Mouse (Mus musculus) limb, embryonic 10.5 days (tissue): Measurements from ENCODE around the gene Miga1. TPM values are rescaled to one million over a fixed set of nuclear protein-coding genes. Genes with fewer than 3 reads are reported as not detected.
"Not testable (repeated sequence)": the region's sequence is repeated elsewhere in the genome, so short reads cannot be mapped to it uniquely, and the experiment has no call there.

ENCODE experiments used
- DNase-seq: peaks from one replicate; pipeline ENCODE4 v3.0.0-alpha.2; 2017; ENCODE audit warnings: low spot score
- H3K27ac ChIP-seq: fragments of 300-500 bp; sonication (generic); 2 replicates; pipeline ENCODE4 v1.5.1; 2016; ENCODE audit warnings: mild to moderate bottlenecking
- H3K27me3 ChIP-seq: fragments of 300-500 bp; sonication (generic); 2 replicates; pipeline ENCODE4 v1.6.1; 2016; ENCODE audit warnings: low read depth, mild to moderate bottlenecking; ENCODE audit not compliant: poor library complexity, severe bottlenecking
- H3K36me3 ChIP-seq: fragments of 300-500 bp; sonication (generic); 2 replicates; pipeline ENCODE4 v1.6.1; 2016; ENCODE audit warnings: mild to moderate bottlenecking, moderate library complexity
- H3K4me1 ChIP-seq: fragments of 300-500 bp; sonication (generic); 2 replicates; pipeline ENCODE4 v1.6.1; 2016
- H3K4me3 ChIP-seq: fragments of 300-500 bp; sonication (generic); 2 replicates; pipeline ENCODE4 v1.5.1; 2016; ENCODE audit warnings: mild to moderate bottlenecking, moderate library complexity
- H3K9me3 ChIP-seq: fragments of 300-500 bp; sonication (generic); replicated peaks from 2 replicates; pipeline ENCODE4 v1.6.1; 2016; ENCODE audit warnings: mild to moderate bottlenecking
- WGBS: fragments of 180-500 bp; shearing (Covaris S2); methylation state at CpG from one replicate; pipeline ENCODE4 v1.1.7; 2016; 5-methylcytosine and 5-hydroxymethylcytosine counted together
- polyA plus RNA-seq: library from polyadenylated mRNA; unstranded; fragments of >200 nt; fragmentation: Nextera tagmentation; extraction: Ambion mirVana; gene quantifications from 2 replicates; pipeline ENCODE4 v1.2.1, GENCODE M21; 2016

The Miga1 gene
- polyA plus RNA-seq, 1 experiment from 2014 or later = 21.5 TPM

DNA sequence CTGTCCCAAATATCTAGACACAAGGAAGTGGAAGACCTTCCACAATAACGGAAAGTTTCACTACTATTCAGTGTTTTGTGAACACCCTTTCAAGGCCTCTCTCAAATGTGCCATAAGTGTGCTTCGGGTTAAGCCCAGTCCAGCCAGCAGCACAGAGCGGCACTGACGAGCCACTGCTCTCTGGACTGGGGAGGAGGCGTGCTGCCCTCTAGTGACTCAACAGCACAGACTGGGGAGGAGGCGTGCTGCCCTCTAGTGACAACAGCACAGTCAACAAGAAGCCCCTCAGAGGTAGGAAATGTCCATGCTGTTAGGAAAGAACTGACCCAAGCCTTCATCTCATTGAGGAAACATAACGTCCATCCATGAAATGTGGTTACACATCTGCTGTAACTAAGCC is 24.6 kb downstream of the Miga1 start:
- no peak overlapping the region for H3K27ac ChIP-seq
- H3K36me3 ChIP-seq = peaks cover 28% of the 10 kb centered on the region
- WGBS = 13% methylated on average over 7 of the region's 7 CpGs
- H3K4me1 ChIP-seq = no peaks in the 10 kb centered on the region
- H3K27me3 ChIP-seq = no peaks in the 10 kb centered on the region
- DNase-seq = peak; percentile 81
- no peak overlapping the region for H3K4me3 ChIP-seq
- H3K9me3 ChIP-seq = no peaks in the 10 kb centered on the region

DNA sequence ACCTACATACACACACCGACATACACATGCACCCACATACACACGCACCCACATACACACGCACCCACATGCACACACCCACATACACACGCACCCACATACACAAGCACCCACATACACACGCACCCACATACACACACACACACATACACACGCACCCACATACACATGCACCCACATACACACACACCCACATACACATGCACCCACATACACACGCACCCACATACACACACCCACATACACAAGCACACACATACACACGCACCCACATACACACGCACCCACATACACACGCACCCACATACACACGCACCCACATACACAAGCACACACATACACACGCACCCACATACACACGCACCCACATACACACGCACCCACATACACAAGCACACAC is 25.5 kb downstream of the Miga1 start:
- DNase-seq, H3K4me3 ChIP-seq, H3K9me3 ChIP-seq, H3K27ac ChIP-seq, H3K4me1 ChIP-seq, H3K27me3 ChIP-seq: not testable (repeated sequence)
- WGBS = 75% methylated on average over 14 of the region's 14 CpGs
- peaks cover 29% of the 10 kb centered on the region for H3K36me3 ChIP-seq

DNA sequence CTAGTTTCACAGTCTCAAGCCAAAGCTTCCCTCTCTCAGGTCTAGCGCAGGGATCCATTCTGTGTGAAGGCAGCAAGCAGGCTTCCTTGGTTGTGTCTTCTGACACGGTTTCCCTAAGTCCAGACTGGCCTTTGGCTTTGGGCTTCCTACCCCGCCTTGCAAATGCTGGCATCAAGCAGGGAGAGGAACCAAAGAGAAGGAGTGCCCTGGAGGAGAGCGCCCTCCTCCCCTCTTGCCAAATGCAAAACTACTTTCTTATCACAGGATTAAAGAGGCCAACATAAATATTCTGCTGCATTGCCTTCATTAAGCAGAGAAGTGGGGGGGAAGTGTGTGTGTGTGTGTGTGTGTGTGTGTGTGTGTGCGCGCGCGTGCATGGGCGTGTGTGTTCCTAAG is 31.0 kb downstream of the Miga1 start:
- 91% methylated on average over 9 of the region's 9 CpGs for WGBS
- H3K4me3 ChIP-seq = no peak overlapping the region
- peaks cover 7% of the 10 kb centered on the region; the same call in 1 of the 2 replicates for H3K4me1 ChIP-seq
- no peaks in the 10 kb centered on the region for H3K9me3 ChIP-seq
- peaks cover 39% of the 10 kb centered on the region for H3K36me3 ChIP-seq
- no peak overlapping the region for H3K27ac ChIP-seq
- no peak for DNase-seq
- no peaks in the 10 kb centered on the region for H3K27me3 ChIP-seq

DNA sequence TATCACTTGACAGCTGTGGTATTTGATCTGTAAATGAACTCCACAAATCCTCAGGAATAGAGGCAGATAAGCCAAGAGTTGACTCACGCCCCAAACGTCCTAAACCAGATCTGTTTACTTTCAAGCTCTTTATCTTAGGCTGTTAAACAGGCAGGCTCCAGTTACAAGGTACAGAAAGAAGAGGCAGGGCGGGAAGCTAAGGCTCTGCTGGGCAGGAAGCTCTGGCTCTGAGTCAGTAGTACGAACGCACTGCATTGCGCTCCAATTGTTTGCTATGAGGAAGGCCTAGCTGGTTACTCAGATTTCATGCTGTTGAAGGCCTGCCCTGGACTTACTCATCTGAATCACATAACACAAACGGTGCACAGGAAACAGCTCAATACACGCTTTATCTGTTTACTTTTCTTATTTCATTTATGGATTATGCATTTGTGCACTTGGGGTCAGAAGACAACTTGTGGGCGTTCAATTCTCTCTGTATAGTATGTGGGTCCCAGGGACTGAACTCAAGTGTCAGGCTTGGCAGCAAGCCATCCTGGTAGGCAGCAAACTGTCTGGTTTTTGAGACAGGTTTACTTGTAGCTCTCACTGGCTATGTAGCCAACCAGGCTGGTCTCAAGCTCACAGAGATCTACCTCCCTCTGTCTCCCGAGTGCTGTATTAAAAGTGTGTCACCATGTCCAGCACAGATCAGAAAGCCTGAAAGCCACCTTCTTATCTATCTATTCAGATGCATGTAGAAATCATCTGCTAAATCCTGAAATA is 31.5 kb downstream of the Miga1 start:
- Histone ChIP-seq H3K9me3 (no peaks in the 10 kb centered on the region), H3K27me3 (no peaks in the 10 kb centered on the region), H3K27ac (no peak overlapping the region), H3K4me1 (peaks cover 7% of the 10 kb centered on the region; the same call in 1 of the 2 replicates), H3K36me3 (peaks cover 39% of the 10 kb centered on the region), H3K4me3 (no peak overlapping the region)
- WGBS = 42% methylated on average over 10 of the region's 10 CpGs
- no peak for DNase-seq

DNA sequence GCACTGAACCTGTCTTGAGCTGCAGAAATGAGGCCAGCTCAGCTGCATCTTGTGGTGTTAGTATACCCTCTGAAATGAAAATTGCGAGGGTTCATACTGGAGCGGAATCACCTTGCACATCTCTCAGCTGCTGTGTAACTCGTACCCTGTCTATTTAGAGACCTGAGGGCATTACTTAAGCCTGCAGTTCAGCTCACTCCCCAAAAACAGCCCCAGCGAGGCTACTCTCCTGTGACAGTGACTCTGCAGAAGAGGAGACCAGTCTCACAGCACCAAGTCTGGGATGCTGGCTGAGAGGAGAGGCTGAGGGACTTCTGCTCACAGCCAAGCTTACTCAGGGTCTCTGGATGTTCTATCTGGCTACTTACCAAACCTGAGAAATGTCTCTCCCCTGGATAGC is 34.2 kb downstream of the Miga1 start:
- Histone ChIP-seq H3K9me3 (no peaks in the 10 kb centered on the region), H3K27me3 (no peaks in the 10 kb centered on the region), H3K4me3 (no peak overlapping the region), H3K27ac (no peak overlapping the region), H3K36me3 (peaks cover 44% of the 10 kb centered on the region), H3K4me1 (peaks cover 7% of the 10 kb centered on the region; the same call in 1 of the 2 replicates)
- 90% methylated on average over 4 of the region's 4 CpGs for WGBS
- DNase-seq = no peak

DNA sequence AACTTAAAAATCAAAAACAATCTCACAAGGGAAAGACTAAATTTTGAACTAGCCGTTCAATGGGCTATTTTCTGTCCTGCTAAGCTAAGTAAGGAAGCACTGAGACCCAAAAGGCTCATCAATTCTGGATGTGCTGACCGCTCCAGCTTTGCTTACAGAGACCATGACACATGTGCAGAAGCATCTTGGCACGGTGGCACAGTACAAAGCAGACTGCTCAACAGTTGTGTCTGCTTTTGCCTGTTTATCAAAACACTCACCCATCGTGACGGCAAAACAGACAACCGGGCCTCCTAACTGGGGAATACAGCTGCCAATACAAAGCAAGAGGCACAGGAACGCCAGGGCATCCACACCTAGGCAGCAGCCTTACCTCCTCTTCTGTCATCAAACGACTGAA is 35.1 kb downstream of the Miga1 start:
- Histone ChIP-seq H3K4me1 (peaks cover 7% of the 10 kb centered on the region; the same call in 1 of the 2 replicates), H3K27ac (no peak overlapping the region), H3K36me3 (peaks cover 45% of the 10 kb centered on the region), H3K4me3 (no peak overlapping the region), H3K27me3 (no peaks in the 10 kb centered on the region), H3K9me3 (no peaks in the 10 kb centered on the region)
- no peak for DNase-seq
- 81% methylated on average over 8 of the region's 8 CpGs for WGBS

DNA sequence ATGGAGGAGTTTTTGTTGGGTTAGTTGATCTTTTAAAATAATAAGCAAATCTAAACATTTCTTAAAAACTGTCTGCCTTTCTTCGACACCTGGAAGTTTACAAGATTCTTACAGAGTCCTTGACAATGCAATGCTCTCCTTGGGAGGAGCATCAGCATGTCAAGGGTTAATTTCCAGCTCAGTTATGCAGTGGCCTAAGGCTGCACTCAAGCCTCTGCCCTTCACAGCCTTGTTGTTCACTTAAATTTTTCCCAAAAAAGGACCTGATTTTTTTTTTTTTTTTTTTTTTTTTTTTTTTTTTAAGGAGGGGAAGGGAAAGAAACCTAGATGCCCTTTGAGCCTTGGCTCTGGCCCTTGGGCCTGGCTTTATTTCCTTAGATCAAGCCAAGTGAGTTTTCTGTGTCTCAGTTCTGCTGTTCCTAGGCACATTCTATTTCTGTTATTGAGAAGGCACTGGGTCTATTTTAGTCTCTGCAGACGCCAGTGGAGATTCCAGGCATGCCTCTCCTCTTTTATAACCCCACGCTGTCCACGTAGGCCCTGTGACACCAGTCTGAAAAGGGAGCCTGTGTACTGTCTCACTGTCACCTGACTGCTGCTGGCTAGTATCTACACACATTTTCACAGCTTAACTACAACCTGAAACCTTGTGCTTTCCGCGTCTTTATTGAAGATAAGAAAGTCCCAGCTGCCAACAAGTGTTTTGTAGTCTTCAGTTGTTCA is 36.0 kb downstream of the Miga1 start:
- peaks cover 6% of the 10 kb centered on the region; the same call in 1 of the 2 replicates for H3K4me1 ChIP-seq
- DNase-seq = no peak
- no peak overlapping the region for H3K4me3 ChIP-seq
- H3K27me3 ChIP-seq = no peaks in the 10 kb centered on the region
- WGBS = 34% methylated on average over 6 of the region's 6 CpGs
- peaks cover 39% of the 10 kb centered on the region for H3K36me3 ChIP-seq
- no peak overlapping the region for H3K27ac ChIP-seq
- no peaks in the 10 kb centered on the region for H3K9me3 ChIP-seq

DNA sequence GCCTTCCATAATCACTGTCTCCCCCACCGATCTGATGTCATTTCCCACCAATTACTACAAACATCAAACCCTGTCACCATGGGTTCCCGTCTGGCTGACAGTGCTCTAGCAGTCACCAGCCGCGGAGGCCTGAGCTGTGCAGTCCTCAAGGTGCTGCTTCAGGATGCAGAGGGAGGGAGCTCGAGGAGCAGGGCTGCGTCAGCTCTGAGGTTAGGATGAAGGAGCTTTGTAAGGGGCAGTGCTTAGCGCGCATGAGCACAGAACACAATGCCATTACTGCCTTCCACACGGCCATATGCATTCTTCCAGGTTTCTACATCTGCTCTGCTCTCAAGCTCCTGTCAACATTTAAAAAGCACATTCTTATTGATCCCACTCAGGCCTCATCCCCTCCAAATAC is 37.2 kb downstream of the Miga1 start:
- WGBS = 77% methylated on average over 9 of the region's 9 CpGs
- no peaks in the 10 kb centered on the region for H3K9me3 ChIP-seq
- no peak for DNase-seq
- H3K27ac ChIP-seq = no peak overlapping the region; the same call in 1 of the 2 replicates
- no peaks in the 10 kb centered on the region for H3K27me3 ChIP-seq
- H3K36me3 ChIP-seq = peaks cover 37% of the 10 kb centered on the region
- H3K4me1 ChIP-seq = peaks cover 4% of the 10 kb centered on the region; the same call in 1 of the 2 replicates
- H3K4me3 ChIP-seq = no peak overlapping the region

DNA sequence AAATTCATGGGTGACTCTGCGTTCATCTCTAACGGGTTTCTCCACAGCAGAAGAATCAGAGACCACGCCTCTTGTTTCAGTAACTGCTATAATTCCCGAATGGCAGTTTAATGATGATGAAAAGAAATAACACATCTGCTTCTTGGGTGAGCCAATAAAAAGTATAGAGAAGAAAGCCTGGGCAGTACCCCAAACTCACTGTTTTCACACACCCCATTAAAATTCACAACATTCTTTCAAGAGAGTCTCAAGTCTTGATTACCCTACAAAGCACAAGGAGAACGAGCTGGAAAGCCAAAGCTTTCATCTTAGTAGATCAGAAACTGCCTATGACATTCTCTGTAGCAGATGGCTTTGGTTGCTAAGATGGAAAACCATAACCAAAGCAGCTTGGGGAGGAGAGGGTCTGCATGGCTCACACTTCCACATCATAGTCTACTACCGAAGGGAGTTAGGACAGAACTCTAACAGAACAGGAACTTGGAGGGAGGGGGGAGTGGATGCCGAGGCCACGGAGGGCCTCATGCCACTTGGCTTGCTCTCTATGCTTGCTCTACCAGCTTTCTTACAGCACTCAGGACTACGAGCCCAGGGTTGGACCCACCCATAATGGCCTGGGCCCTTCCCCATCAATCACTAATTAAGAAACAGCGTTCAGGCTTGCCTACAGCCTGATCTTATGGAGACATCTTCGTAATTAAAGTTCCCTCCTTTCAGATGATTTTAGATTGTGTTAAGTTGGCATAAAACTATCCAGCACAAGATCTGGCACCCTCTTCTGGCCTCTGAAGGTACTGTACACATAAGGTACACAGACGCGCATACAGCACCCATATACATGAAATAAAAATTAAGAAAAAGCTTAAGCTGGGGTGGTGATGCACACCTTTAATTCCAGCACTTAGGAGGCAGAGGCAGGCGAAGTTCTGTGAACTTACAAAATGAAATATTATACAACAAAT is 39.5 kb downstream of the Miga1 start:
- DNase-seq = no peak
- Histone ChIP-seq H3K9me3 (no peaks in the 10 kb centered on the region), H3K27me3 (no peaks in the 10 kb centered on the region), H3K27ac (no peak overlapping the region), H3K4me1 (peaks cover 4% of the 10 kb centered on the region; the same call in 1 of the 2 replicates), H3K36me3 (peaks cover 47% of the 10 kb centered on the region), H3K4me3 (no peak overlapping the region)
- 83% methylated on average over 14 of the region's 14 CpGs for WGBS

DNA sequence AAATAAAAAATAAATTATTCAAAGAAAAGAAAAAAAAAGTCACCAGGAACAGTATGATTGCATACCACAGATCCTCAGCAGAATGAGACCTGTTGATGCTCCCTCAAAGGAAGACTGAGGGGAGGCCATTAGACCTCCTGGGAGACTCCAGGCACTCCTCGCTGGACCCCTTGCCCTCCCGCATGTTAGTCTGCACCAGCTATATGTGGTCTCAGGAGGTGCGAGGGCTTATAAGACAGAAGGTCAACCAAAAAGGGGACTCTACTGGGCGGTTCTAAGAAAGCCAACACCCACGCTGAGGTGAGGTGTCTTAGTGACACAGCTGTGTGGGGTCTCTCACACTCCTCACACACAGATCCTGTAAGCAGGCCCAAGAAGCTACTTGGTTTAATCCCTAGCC is 44.3 kb downstream of the Miga1 start:
- no peak overlapping the region for H3K27ac ChIP-seq
- H3K9me3 ChIP-seq = no peaks in the 10 kb centered on the region
- DNase-seq = no peak
- no peak overlapping the region for H3K4me3 ChIP-seq
- peaks cover 39% of the 10 kb centered on the region for H3K36me3 ChIP-seq
- no peaks in the 10 kb centered on the region for H3K27me3 ChIP-seq
- WGBS = 90% methylated on average over 5 of the region's 5 CpGs
- H3K4me1 ChIP-seq = peaks cover 10% of the 10 kb centered on the region

DNA sequence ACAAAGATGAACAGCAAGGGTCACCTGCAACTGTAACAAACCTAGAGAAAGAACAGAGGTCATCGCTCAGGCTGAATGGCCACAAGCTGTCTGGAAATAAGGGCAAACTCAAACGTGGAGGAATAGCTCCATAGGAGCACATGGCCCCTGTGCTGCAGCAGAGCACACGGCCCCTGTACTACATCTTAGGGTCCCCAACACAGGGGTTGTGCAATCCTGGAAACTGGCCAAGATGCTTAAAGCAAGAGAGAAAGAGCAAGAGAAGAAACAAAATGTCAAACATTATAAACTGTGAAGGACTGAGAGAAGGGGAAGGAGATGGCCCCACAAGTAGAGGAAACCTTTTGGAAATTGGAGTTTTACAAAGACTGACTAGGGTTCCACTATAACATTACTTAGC is 45.8 kb downstream of the Miga1 start:
- no peak overlapping the region for H3K27ac ChIP-seq
- peaks cover 19% of the 10 kb centered on the region for H3K4me1 ChIP-seq
- H3K36me3 ChIP-seq = peaks cover 41% of the 10 kb centered on the region
- DNase-seq = no peak
- no peaks in the 10 kb centered on the region for H3K27me3 ChIP-seq
- no peak overlapping the region for H3K4me3 ChIP-seq
- WGBS = 85% methylated on average over 3 of the region's 3 CpGs
- H3K9me3 ChIP-seq = no peaks in the 10 kb centered on the region

DNA sequence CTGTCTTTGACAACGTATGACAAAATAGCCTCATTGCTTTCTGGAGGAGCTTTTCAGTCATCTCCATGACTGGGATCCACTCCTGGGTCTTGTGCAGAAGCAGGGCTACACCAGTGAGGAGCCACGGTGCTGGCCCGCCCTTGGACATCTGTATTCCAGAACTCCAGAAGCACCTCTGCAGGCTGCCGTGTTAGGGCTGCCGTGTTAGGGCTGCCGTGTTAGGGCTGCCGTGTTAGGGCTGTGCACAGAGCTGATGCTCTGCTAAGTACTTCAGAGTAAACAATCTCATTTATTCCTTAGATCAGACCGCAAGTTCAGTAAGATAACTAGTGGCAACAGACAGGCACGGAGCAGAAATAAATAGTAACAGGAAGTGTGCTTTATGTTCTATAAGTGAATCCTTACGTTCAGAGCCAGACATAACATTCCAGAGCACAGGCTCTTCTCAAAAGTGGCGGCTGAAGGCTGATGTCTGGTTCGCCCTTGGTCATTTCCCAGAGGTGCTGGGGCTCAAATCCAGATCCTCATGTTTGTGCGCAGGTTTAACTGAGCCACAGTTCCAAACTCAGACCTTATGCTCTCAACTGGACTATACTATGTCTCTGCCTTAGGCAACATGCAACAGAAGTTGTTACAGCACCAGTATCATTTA is 46.6 kb downstream of the Miga1 start:
- WGBS = 80% methylated on average over 13 of the region's 13 CpGs
- peaks cover 19% of the 10 kb centered on the region for H3K4me1 ChIP-seq
- H3K36me3 ChIP-seq = peaks cover 48% of the 10 kb centered on the region
- no peaks in the 10 kb centered on the region for H3K9me3 ChIP-seq
- H3K27me3 ChIP-seq = no peaks in the 10 kb centered on the region
- 0 out of 2 replicates have a peak overlapping the region, but pooled peaks have one; percentile 34 for H3K27ac ChIP-seq
- no peak for DNase-seq
- H3K4me3 ChIP-seq = no peak overlapping the region
